Mouse (Mus musculus) neural tube, embryonic 11.5 days (tissue): Measurements from ENCODE around the gene Ces2g. TPM values are rescaled to one million over a fixed set of nuclear protein-coding genes. Genes with fewer than 3 reads are reported as not detected.

Source experiments
- ATAC-seq: fragments of 200-750 bp; cut with Nextera tagmentation; 2 replicates; pipeline ENCODE4 v1.8.0; 2017; ENCODE audit warnings: moderate number of reproducible peaks, mild to moderate bottlenecking, moderate TSS enrichment, moderate library complexity; ENCODE audit not compliant: insufficient read depth, low FRiP score, low TSS enrichment
- DNase-seq: peaks from one replicate; pipeline ENCODE4 v3.0.0-alpha.2; 2015; ENCODE audit warnings: low spot score
- H3K27ac ChIP-seq: fragments of 300-500 bp; sonication (generic); 2 replicates; pipeline ENCODE4 v1.5.1; 2014; ENCODE audit warnings: low read depth, mild to moderate bottlenecking, low read length
- H3K27me3 ChIP-seq: fragments of 300-500 bp; sonication (generic); 2 replicates; pipeline ENCODE4 v1.6.1; 2014; ENCODE audit warnings: mild to moderate bottlenecking, low read length, mixed read lengths; ENCODE audit not compliant: control insufficient read depth, insufficient read depth
- H3K36me3 ChIP-seq: fragments of 300-500 bp; sonication (generic); 2 replicates; pipeline ENCODE4 v1.6.1; 2014; ENCODE audit warnings: mild to moderate bottlenecking, low read length, moderate library complexity, mixed read lengths; ENCODE audit not compliant: control insufficient read depth, insufficient read depth
- H3K4me1 ChIP-seq: fragments of 300-500 bp; sonication (generic); 2 replicates; pipeline ENCODE4 v1.6.1; 2014; ENCODE audit warnings: low read length, mixed read lengths; ENCODE audit not compliant: control insufficient read depth, insufficient read depth
- H3K4me2 ChIP-seq: fragments of 300-500 bp; sonication (generic); 2 replicates; pipeline ENCODE4 v1.6.1; 2014; ENCODE audit warnings: low read depth, mild to moderate bottlenecking, moderate library complexity
- H3K4me3 ChIP-seq: fragments of 300-500 bp; sonication (generic); 2 replicates; pipeline ENCODE4 v1.5.1; 2014; ENCODE audit warnings: low read depth, low read length
- H3K9ac ChIP-seq: fragments of 300-500 bp; sonication (generic); 2 replicates; pipeline ENCODE4 v1.6.1; 2014; ENCODE audit warnings: mild to moderate bottlenecking, low read length
- H3K9me3 ChIP-seq: fragments of 300-500 bp; sonication (generic); 2 replicates; pipeline ENCODE4 v1.6.1; 2016; ENCODE audit warnings: low read length; ENCODE audit not compliant: control insufficient read depth
- WGBS: fragments of 180-500 bp; shearing (Covaris S2); extraction: QIAGEN DNeasy Blood & Tissue Kit; methylation state at CpG from one replicate; pipeline ENCODE4 v1.1.7; 2014; 5-methylcytosine and 5-hydroxymethylcytosine counted together
- polyA plus RNA-seq: library from polyadenylated mRNA; unstranded; fragments of >200 nt; fragmentation: Nextera tagmentation; extraction: Ambion mirVana; gene quantifications from 2 replicates; pipeline ENCODE4 v1.2.1, GENCODE M21; 2014

Ces2g gene
- polyA plus RNA-seq, 1 experiment from 2014 or later = not detected

GRCm38 (mm10) chr8:104984942-104985341 lies 23.4 kb downstream of the Ces2g start:
- H3K27ac ChIP-seq = no peak overlapping the region
- DNase-seq (no peak), ATAC-seq (no peak)
- no peaks in the 10 kb centered on the region for H3K9me3 ChIP-seq
- no peaks in the 10 kb centered on the region for H3K36me3 ChIP-seq
- H3K4me3 ChIP-seq = no peak overlapping the region
- no peaks in the 10 kb centered on the region for H3K27me3 ChIP-seq
- H3K4me2 ChIP-seq = no peak overlapping the region
- no peak overlapping the region for H3K9ac ChIP-seq
- no peaks in the 10 kb centered on the region for H3K4me1 ChIP-seq
- 95% methylated on average over 2 of the region's 2 CpGs for WGBS

- H3K9me3 ChIP-seq = no peaks in the 10 kb centered on the region
- H3K4me3 ChIP-seq = no peak overlapping the region
- no peak overlapping the region for H3K4me2 ChIP-seq
- no peaks in the 10 kb centered on the region for H3K27me3 ChIP-seq
- H3K27ac ChIP-seq = no peak overlapping the region
- ATAC-seq (no peak), DNase-seq (no peak)
- H3K36me3 ChIP-seq = no peaks in the 10 kb centered on the region
- H3K4me1 ChIP-seq = no peaks in the 10 kb centered on the region
- WGBS = 80% methylated on average over 6 of the region's 6 CpGs
- H3K9ac ChIP-seq = no peak overlapping the region
Measured at GRCm38 (mm10) chr8:104998191-104998590, 36.7 kb downstream of the Ces2g start.

GRCm38 (mm10) chr8:104999183-104999582 lies 37.7 kb downstream of the Ces2g start:
- no peak overlapping the region for H3K4me3 ChIP-seq
- no peak overlapping the region for H3K27ac ChIP-seq
- H3K9ac ChIP-seq = no peak overlapping the region
- no peaks in the 10 kb centered on the region for H3K4me1 ChIP-seq
- H3K9me3 ChIP-seq = no peaks in the 10 kb centered on the region
- H3K27me3 ChIP-seq = no peaks in the 10 kb centered on the region
- no peaks in the 10 kb centered on the region for H3K36me3 ChIP-seq
- no peak overlapping the region for H3K4me2 ChIP-seq
- DNase-seq (no peak), ATAC-seq (no peak)
- WGBS = 91% methylated on average over 6 of the region's 6 CpGs

GRCm38 (mm10) chr8:105000586-105000985 lies 39.1 kb downstream of the Ces2g start, which contains the start of gene Ces2h:
TSS of gene Ces2h (plus strand) at chr8:105000853.
- Histone ChIP-seq H3K27ac (no peak within 1 kb of the TSS), H3K36me3 (no peaks in the 10 kb centered on the region), H3K4me3 (no peak within 1 kb of the TSS), H3K9me3 (no peaks in the 10 kb centered on the region), H3K27me3 (no peaks in the 10 kb centered on the region), H3K4me1 (no peaks in the 10 kb centered on the region), H3K9ac (no peak within 1 kb of the TSS), H3K4me2 (no peak within 1 kb of the TSS)
- ATAC-seq = no peak
- 83% methylated on average over 7 of the region's 7 CpGs for WGBS
- DNase-seq = no peak

- Histone ChIP-seq H3K9me3 (0 out of 2 replicates have a peak, but pooled peaks cover 2% of the 10 kb centered on the region), H3K9ac (no peak overlapping the region), H3K36me3 (no peaks in the 10 kb centered on the region), H3K27me3 (no peaks in the 10 kb centered on the region), H3K4me3 (no peak overlapping the region), H3K4me1 (no peaks in the 10 kb centered on the region), H3K4me2 (no peak overlapping the region), H3K27ac (no peak overlapping the region)
- DNase-seq (no peak), ATAC-seq (no peak)
- WGBS = 86% methylated on average over 2 of the region's 2 CpGs
Measured at GRCm38 (mm10) chr8:105010000-105010399, 48.5 kb downstream of the Ces2g start.

- 0 out of 2 replicates have a peak, but pooled peaks cover 2% of the 10 kb centered on the region for H3K9me3 ChIP-seq
- H3K36me3 ChIP-seq = no peaks in the 10 kb centered on the region
- H3K27me3 ChIP-seq = no peaks in the 10 kb centered on the region
- no peak overlapping the region for H3K4me3 ChIP-seq
- H3K9ac ChIP-seq = no peak overlapping the region
- H3K4me1 ChIP-seq = no peaks in the 10 kb centered on the region
- WGBS = 81% methylated on average over 12 of the region's 12 CpGs
- no peak overlapping the region for H3K27ac ChIP-seq
- ATAC-seq = no peak
- no peak for DNase-seq
- H3K4me2 ChIP-seq = no peak overlapping the region
Measured at GRCm38 (mm10) chr8:105011136-105011535, 49.6 kb downstream of the Ces2g start.

- 90% methylated on average over 5 of the region's 5 CpGs for WGBS
- no peaks in the 10 kb centered on the region for H3K27me3 ChIP-seq
Measured at GRCm38 (mm10) chr8:105014391-105014790, 52.9 kb downstream of the Ces2g start.

More at GRCm38 (mm10) chr8:105014391-105014790, 52.9 kb downstream of the Ces2g start:
- H3K4me3 ChIP-seq = no peak overlapping the region
- no peak overlapping the region for H3K9ac ChIP-seq
- no peaks in the 10 kb centered on the region for H3K9me3 ChIP-seq
- no peak for DNase-seq
- H3K36me3 ChIP-seq = no peaks in the 10 kb centered on the region
- H3K27ac ChIP-seq = no peak overlapping the region
- no peak for ATAC-seq
- H3K4me2 ChIP-seq = no peak overlapping the region
- H3K4me1 ChIP-seq = no peaks in the 10 kb centered on the region

Other genes starting within 250 kb of the Ces2g start
- gene Ces2a, start 227.7 kb upstream of the Ces2g start, polyA plus RNA-seq = not detected in 2 replicates
- gene Ces2b, start 130.1 kb upstream of the Ces2g start, polyA plus RNA-seq = 0.12 TPM in 1 of 2 replicates, not detected in the other
- not detected in 2 replicates for gene Ces2c, start 114.7 kb upstream of the Ces2g start, polyA plus RNA-seq
- 0.23 TPM in 1 of 2 replicates, not detected in the other for gene Ces2e, start 35.5 kb upstream of the Ces2g start, polyA plus RNA-seq
- 0.26 TPM in 1 of 2 replicates, not detected in the other for gene Ces2f, start 14.4 kb upstream of the Ces2g start, polyA plus RNA-seq
- gene Ces2h, start 39.1 kb downstream of the Ces2g start, polyA plus RNA-seq = not detected in 2 replicates
- not detected in 2 replicates for gene Ces3a, start 86.9 kb downstream of the Ces2g start, polyA plus RNA-seq
- gene Ces3b, start 122.0 kb downstream of the Ces2g start, polyA plus RNA-seq = not detected in 2 replicates
- gene Ces4a, start 170.1 kb downstream of the Ces2g start, polyA plus RNA-seq = not detected in 2 replicates
- 75.4 and 79.8 TPM in 2 replicates for gene Cbfb, start 209.0 kb downstream of the Ces2g start, polyA plus RNA-seq